Mouse (Mus musculus): Measurements from ENCODE around the gene Sesn2. TPM values are rescaled to one million over a fixed set of nuclear protein-coding genes. Genes with fewer than 3 reads are reported as not detected.
A peak's percentile ranks its signal among the peaks of the same experiment; 100 is the strongest.

The Sesn2 gene
- polyA plus RNA-seq, 1 experiment, result 41.6 TPM

DNA sequence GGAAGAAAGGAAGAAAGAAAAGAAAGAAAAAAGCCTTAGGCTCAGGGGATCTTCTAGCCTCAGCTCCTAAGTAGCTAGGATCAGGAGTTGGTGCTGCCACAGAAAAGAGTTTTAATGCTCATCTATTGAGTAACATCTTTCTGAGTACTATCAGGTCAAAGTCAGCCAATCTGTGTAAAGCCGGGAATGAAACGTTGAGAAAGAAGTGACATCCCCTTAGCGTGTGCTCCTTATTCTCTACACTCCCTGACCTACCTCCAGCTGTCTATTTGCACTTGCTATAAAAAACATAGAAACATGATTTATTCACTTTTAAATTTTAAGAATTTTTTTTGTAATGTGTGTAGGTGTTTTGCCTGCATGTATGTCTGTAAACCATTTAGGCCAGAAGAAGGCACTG, 8.9 kb upstream of the Sesn2 start:
- H3K4me3 ChIP-seq (ENCODE audit: low read depth, low read length), result no peak overlapping the region
- no peaks in the 10 kb centered on the region for H3K27me3 ChIP-seq (ENCODE audit: control insufficient read depth, insufficient read depth, low read length, poor library complexity, severe bottlenecking)
- no peak overlapping the region for H3K27ac ChIP-seq (ENCODE audit: insufficient read depth, low read length)
- H3K9ac ChIP-seq (ENCODE audit: low read depth, poor library complexity, severe bottlenecking), result no peak overlapping the region
- TF ChIP-seq POLR2A (IDR thresholded peaks at IDR 0.05; ENCODE audit: insufficient read depth, low read length) (no peak), EP300 (IDR thresholded peaks at IDR 0.05; ENCODE audit: insufficient read depth, low read depth, low read length) (no peak), CTCF (IDR thresholded peaks at IDR 0.05; ENCODE audit: low read depth, low read length) (no peak)
- H3K4me1 ChIP-seq (ENCODE audit: control insufficient read depth, insufficient read depth, low read length), result no peaks in the 10 kb centered on the region
- H3K9me3 ChIP-seq (replicated peaks; ENCODE audit: control insufficient read depth, insufficient read depth, low read length, poor library complexity, severe bottlenecking), result no peaks in the 10 kb centered on the region
- H3K36me3 ChIP-seq (ENCODE audit: control insufficient read depth, insufficient read depth, low read length, poor library complexity, severe bottlenecking), result no peaks in the 10 kb centered on the region

GRCm38 (mm10) chr4:132518066-132518465, 7.8 kb upstream of the Sesn2 start:
- Histone ChIP-seq H3K27ac (ENCODE audit: insufficient read depth, low read length) (peak overlapping the region; percentile 88; the same call in 1 of the 2 replicates), H3K4me1 (ENCODE audit: control insufficient read depth, insufficient read depth, low read length) (no peaks in the 10 kb centered on the region), H3K27me3 (ENCODE audit: control insufficient read depth, insufficient read depth, low read length, poor library complexity, severe bottlenecking) (no peaks in the 10 kb centered on the region), H3K9me3 (replicated peaks; ENCODE audit: control insufficient read depth, insufficient read depth, low read length, poor library complexity, severe bottlenecking) (no peaks in the 10 kb centered on the region), H3K9ac (ENCODE audit: low read depth, poor library complexity, severe bottlenecking) (no peak overlapping the region), H3K4me3 (ENCODE audit: low read depth, low read length) (no peak overlapping the region), H3K36me3 (ENCODE audit: control insufficient read depth, insufficient read depth, low read length, poor library complexity, severe bottlenecking) (no peaks in the 10 kb centered on the region)
- no peak for TF ChIP-seq POLR2A (IDR thresholded peaks at IDR 0.05; ENCODE audit: insufficient read depth, low read length)
- TF ChIP-seq EP300 (IDR thresholded peaks at IDR 0.05; ENCODE audit: insufficient read depth, low read depth, low read length), result no peak
- no peak for TF ChIP-seq CTCF (IDR thresholded peaks at IDR 0.05; ENCODE audit: low read depth, low read length)

DNA sequence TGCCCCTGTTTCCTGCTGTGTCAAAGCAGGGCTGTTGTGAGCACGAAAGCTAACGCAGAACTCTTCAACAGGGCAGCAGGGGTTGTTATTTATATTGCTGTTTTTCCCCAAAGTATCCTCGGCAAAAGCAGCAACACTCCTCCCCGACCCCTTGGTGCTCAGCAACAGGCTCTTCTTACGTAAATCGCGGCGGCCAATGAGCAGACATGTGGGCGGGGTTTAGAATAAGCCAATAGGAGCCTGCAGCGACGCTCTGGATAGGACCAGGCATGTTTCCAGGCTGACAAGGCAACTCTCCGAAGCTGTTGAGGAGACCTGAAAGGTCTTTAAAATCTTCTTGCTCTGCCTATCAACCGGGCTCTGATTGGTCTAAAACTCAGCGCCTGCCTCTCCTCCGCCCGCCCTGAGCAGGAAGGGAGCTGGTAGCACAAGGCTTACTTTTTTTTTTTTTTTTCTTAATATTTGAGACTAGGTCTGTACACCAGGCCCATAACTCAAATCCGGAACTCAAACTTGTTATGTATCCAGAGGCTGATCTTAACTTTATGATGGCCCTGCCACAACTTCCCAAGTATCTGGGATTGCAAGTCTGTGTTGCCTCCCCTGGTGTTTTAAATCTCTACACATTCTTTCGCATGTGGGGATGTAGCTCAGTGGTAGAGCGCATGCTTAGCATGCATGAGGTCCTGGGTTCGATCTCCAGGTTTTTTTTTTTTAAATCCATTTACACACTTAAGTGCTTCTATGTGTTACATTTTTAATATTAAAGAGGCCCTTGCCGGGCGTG, 5.3 kb upstream of the Sesn2 start:
- Histone ChIP-seq H3K9me3 (replicated peaks; ENCODE audit: control insufficient read depth, insufficient read depth, low read length, poor library complexity, severe bottlenecking) (no peaks in the 10 kb centered on the region), H3K27ac (ENCODE audit: insufficient read depth, low read length) (peak overlapping the region; percentile 98), H3K4me1 (ENCODE audit: control insufficient read depth, insufficient read depth, low read length) (no peaks in the 10 kb centered on the region), H3K36me3 (ENCODE audit: control insufficient read depth, insufficient read depth, low read length, poor library complexity, severe bottlenecking) (no peaks in the 10 kb centered on the region), H3K9ac (ENCODE audit: low read depth, poor library complexity, severe bottlenecking) (peak overlapping the region; percentile 96), H3K4me3 (ENCODE audit: low read depth, low read length) (peak overlapping the region; percentile 93), H3K27me3 (ENCODE audit: control insufficient read depth, insufficient read depth, low read length, poor library complexity, severe bottlenecking) (no peaks in the 10 kb centered on the region)
- TF ChIP-seq EP300 (IDR thresholded peaks at IDR 0.05; ENCODE audit: insufficient read depth, low read depth, low read length), result peak; percentile 51; the same call in 1 of the 2 replicates
- TF ChIP-seq POLR2A (IDR thresholded peaks at IDR 0.05; ENCODE audit: insufficient read depth, low read length), result peak; percentile 93
- TF ChIP-seq CTCF (IDR thresholded peaks at IDR 0.05; ENCODE audit: low read depth, low read length), result no peak

- Histone ChIP-seq H3K36me3 (ENCODE audit: control insufficient read depth, insufficient read depth, low read length, poor library complexity, severe bottlenecking) (no peaks in the 10 kb centered on the region), H3K27me3 (ENCODE audit: control insufficient read depth, insufficient read depth, low read length, poor library complexity, severe bottlenecking) (no peaks in the 10 kb centered on the region), H3K27ac (ENCODE audit: insufficient read depth, low read length) (peak overlapping the region; percentile 92), H3K9me3 (replicated peaks; ENCODE audit: control insufficient read depth, insufficient read depth, low read length, poor library complexity, severe bottlenecking) (no peaks in the 10 kb centered on the region), H3K4me3 (ENCODE audit: low read depth, low read length) (peak overlapping the region; percentile 93), H3K4me1 (ENCODE audit: control insufficient read depth, insufficient read depth, low read length) (no peaks in the 10 kb centered on the region), H3K9ac (ENCODE audit: low read depth, poor library complexity, severe bottlenecking) (peak overlapping the region; percentile 96)
- TF ChIP-seq POLR2A (IDR thresholded peaks at IDR 0.05; ENCODE audit: insufficient read depth, low read length) (no peak), EP300 (IDR thresholded peaks at IDR 0.05; ENCODE audit: insufficient read depth, low read depth, low read length) (no peak), CTCF (IDR thresholded peaks at IDR 0.05; ENCODE audit: low read depth, low read length) (peak; percentile 79)
Observed at GRCm38 (mm10) chr4:132514555-132515135, 4.3 kb upstream of the Sesn2 start.

- Histone ChIP-seq H3K27ac (ENCODE audit: insufficient read depth, low read length) (peak overlapping the region; percentile 92), H3K4me3 (ENCODE audit: low read depth, low read length) (peak overlapping the region; percentile 68), H3K9me3 (replicated peaks; ENCODE audit: control insufficient read depth, insufficient read depth, low read length, poor library complexity, severe bottlenecking) (no peaks in the 10 kb centered on the region), H3K36me3 (ENCODE audit: control insufficient read depth, insufficient read depth, low read length, poor library complexity, severe bottlenecking) (no peaks in the 10 kb centered on the region), H3K4me1 (ENCODE audit: control insufficient read depth, insufficient read depth, low read length) (no peaks in the 10 kb centered on the region), H3K9ac (ENCODE audit: low read depth, poor library complexity, severe bottlenecking) (peak overlapping the region; percentile 96), H3K27me3 (ENCODE audit: control insufficient read depth, insufficient read depth, low read length, poor library complexity, severe bottlenecking) (no peaks in the 10 kb centered on the region)
- TF ChIP-seq EP300 (IDR thresholded peaks at IDR 0.05; ENCODE audit: insufficient read depth, low read depth, low read length) (peak; percentile 87), POLR2A (IDR thresholded peaks at IDR 0.05; ENCODE audit: insufficient read depth, low read length) (peak; percentile 8), CTCF (IDR thresholded peaks at IDR 0.05; ENCODE audit: low read depth, low read length) (no peak)
Observed at GRCm38 (mm10) chr4:132513395-132514273, 3.3 kb upstream of the Sesn2 start.
